Mouse (Mus musculus): ENCODE data around the gene Mgst1.

DNA sequence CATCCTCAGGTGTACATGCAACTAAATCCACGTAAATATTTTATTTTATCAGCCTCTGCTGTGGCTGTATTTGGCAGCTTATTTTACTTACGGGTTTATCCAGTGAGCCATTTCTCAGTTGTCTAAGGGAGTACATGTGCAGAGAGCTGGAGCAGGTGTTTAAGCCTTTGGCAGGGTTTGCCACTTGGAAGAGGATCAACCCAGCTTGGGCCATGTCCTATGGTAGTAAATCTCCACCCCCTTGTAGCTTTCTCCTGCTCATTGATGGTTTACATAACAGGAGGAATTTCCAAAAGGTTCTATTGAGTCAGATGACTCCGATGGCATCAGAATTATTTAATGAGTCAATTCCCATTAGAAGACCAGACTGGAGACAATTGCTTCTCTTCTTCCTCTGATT is 22.6 kb upstream of the Mgst1 start:
- TF ChIP-seq CTCF (conservative IDR thresholded peaks at IDR 0.05; ENCODE audit: insufficient read depth, insufficient read length, low read depth, low read length) (no peak), POLR2A (IDR thresholded peaks at IDR 0.05; ENCODE audit: low read depth, low read length) (no peak)

All from kidney, adult 2 months (tissue).